Mouse (Mus musculus) embryonic facial prominence, embryonic 12.5 days (tissue): ENCODE measurements around the gene Fsd1. TPM values are rescaled to one million over a fixed set of nuclear protein-coding genes. Genes with fewer than 3 reads are reported as not detected.
A peak's percentile ranks its signal among the peaks of the same experiment; 100 is the strongest.

ENCODE experiments used
- ATAC-seq: fragments of 200-750 bp; cut with Nextera tagmentation; 2 replicates; pipeline ENCODE4 v1.8.0; 2017; ENCODE audit not compliant: insufficient number of reproducible peaks, insufficient read depth, low FRiP score, low TSS enrichment
- H3K27ac ChIP-seq: fragments of 300-500 bp; sonication (generic); 2 replicates; pipeline ENCODE4 v1.5.1; 2016; ENCODE audit warnings: mild to moderate bottlenecking
- H3K27me3 ChIP-seq: fragments of 300-500 bp; sonication (generic); 2 replicates; pipeline ENCODE4 v1.6.1; 2016; ENCODE audit warnings: mild to moderate bottlenecking, moderate library complexity
- H3K36me3 ChIP-seq: fragments of 300-500 bp; sonication (generic); 2 replicates; pipeline ENCODE4 v1.6.1; 2016; ENCODE audit warnings: mild to moderate bottlenecking
- H3K4me1 ChIP-seq: fragments of 300-500 bp; sonication (generic); 2 replicates; pipeline ENCODE4 v1.6.1; 2016
- H3K4me2 ChIP-seq: fragments of 300-500 bp; sonication (generic); replicated peaks from 2 replicates; pipeline ENCODE4 v1.6.1; 2016; ENCODE audit warnings: mild to moderate bottlenecking, moderate library complexity
- H3K4me3 ChIP-seq: fragments of 300-500 bp; sonication (generic); 2 replicates; pipeline ENCODE4 v1.5.1; 2016; ENCODE audit warnings: mild to moderate bottlenecking
- H3K9ac ChIP-seq: fragments of 300-500 bp; sonication (generic); 2 replicates; pipeline ENCODE4 v1.6.1; 2016; ENCODE audit warnings: mild to moderate bottlenecking, moderate library complexity
- H3K9me3 ChIP-seq: fragments of 300-500 bp; sonication (generic); 2 replicates; pipeline ENCODE4 v1.6.1; 2016; ENCODE audit warnings: mild to moderate bottlenecking, moderate library complexity
- WGBS: fragments of 180-500 bp; shearing (Covaris S2); methylation state at CpG from one replicate; pipeline ENCODE4 v1.1.7; 2016; 5-methylcytosine and 5-hydroxymethylcytosine counted together
- polyA plus RNA-seq: library from polyadenylated mRNA; unstranded; fragments of >200 nt; fragmentation: Nextera tagmentation; extraction: Ambion mirVana; gene quantifications from 2 replicates; pipeline ENCODE4 v1.2.1, GENCODE M21; 2016

Gene Fsd1
- polyA plus RNA-seq, 1 experiment from 2014 or later = 52.0 TPM

DNA sequence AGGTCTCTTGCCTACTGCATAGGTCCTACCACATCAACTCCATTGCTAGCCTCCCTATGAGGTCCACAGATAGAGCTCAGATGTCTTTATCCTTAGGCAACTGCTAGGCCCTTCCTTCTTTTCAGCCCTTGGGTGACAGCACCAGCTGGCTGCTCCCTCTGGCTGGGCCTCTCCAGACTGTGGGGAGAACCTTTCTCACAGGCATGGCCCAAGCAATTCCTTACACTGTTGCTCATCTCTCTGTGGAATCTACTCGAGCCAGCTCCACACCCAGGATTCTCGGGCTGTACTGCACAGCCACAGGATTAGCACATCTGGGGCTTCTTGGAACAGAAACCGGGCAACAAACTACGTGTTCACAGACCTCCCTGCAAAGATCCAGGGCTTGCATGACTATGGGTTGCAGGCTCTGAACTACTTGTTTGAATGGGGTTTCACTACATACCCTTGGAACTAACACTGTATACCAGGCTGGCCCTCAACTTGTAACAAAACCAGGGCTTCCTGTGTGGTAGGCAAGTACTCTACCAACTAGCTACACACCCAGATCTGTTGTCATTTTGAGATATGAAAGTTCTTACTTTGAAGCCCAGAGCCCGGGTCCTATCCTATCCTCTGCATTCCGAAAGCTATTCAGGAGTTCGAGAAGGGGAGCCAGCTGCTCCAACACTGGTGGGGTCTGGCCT is 47.9 kb downstream of the Fsd1 start:
- 85% methylated on average over 7 of the region's 7 CpGs for WGBS
- Histone ChIP-seq H3K27me3 (no peaks in the 10 kb centered on the region), H3K9me3 (no peaks in the 10 kb centered on the region), H3K4me3 (0 out of 2 replicates have a peak overlapping the region, but pooled peaks have one; percentile 8), H3K4me2 (no peak overlapping the region), H3K9ac (peak overlapping the region; percentile 90; the same call in 1 of the 2 replicates), H3K4me1 (peaks cover 25% of the 10 kb centered on the region), H3K27ac (no peak overlapping the region), H3K36me3 (peaks cover 26% of the 10 kb centered on the region)
- ATAC-seq = no peak

GRCm38 (mm10) chr17:56034726-56035100 is 48.4 kb downstream of the Fsd1 start:
- Histone ChIP-seq H3K4me3 (0 out of 2 replicates have a peak overlapping the region, but pooled peaks have one; percentile 8), H3K4me1 (peaks cover 25% of the 10 kb centered on the region), H3K36me3 (peaks cover 21% of the 10 kb centered on the region), H3K27ac (no peak overlapping the region), H3K27me3 (no peaks in the 10 kb centered on the region), H3K9me3 (no peaks in the 10 kb centered on the region), H3K9ac (peak overlapping the region; percentile 90), H3K4me2 (peak overlapping the region; percentile 55)
- 92% methylated on average over 6 of the region's 6 CpGs for WGBS
- no peak for ATAC-seq

DNA sequence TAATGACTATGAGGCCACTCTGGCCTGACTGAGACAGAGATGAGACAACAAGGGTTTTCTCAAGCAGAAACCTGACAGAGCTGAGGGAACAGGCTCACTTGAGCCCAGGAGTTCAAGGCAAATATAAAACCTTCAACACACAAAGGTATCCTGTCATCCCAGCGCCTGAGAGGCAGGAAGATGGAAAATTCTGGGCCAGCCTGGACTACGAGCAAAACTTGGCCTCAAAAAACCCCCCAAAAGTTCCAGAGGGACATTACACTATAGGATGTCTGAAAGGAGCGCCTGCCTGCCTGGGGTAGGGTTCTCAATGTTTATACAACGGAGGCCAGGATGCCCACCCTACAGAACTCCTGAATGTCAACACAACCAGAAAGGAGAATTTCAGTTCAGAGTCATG is 48.9 kb downstream of the Fsd1 start:
- H3K27ac ChIP-seq = no peak overlapping the region
- ATAC-seq = no peak
- peaks cover 25% of the 10 kb centered on the region for H3K4me1 ChIP-seq
- peaks cover 16% of the 10 kb centered on the region for H3K36me3 ChIP-seq
- H3K9me3 ChIP-seq = no peaks in the 10 kb centered on the region
- H3K9ac ChIP-seq = peak overlapping the region; percentile 90
- H3K27me3 ChIP-seq = no peaks in the 10 kb centered on the region
- peak overlapping the region; percentile 80 for H3K4me3 ChIP-seq
- H3K4me2 ChIP-seq = peak overlapping the region; percentile 55
- WGBS = 77% methylated on average over 4 of the region's 4 CpGs

GRCm38 (mm10) chr17:56036176-56036900 is 50.0 kb downstream of the Fsd1 start, which contains the start of gene Sh3gl1:
Sh3gl1 (minus strand) TSS chr17:56036635.
- Histone ChIP-seq H3K27me3 (no peaks in the 10 kb centered on the region), H3K4me2 (peak within 1 kb of the TSS; percentile 55), H3K36me3 (peaks cover 15% of the 10 kb centered on the region), H3K27ac (peak within 1 kb of the TSS; percentile 89), H3K9me3 (no peaks in the 10 kb centered on the region), H3K4me1 (peaks cover 29% of the 10 kb centered on the region), H3K9ac (peak within 1 kb of the TSS; percentile 90), H3K4me3 (peak within 1 kb of the TSS; percentile 80)
- ATAC-seq = peak; percentile 78
- WGBS = under 1% methylated on average over 74 of the region's 74 CpGs

- H3K4me2 ChIP-seq = peak overlapping the region; percentile 55
- no peaks in the 10 kb centered on the region for H3K9me3 ChIP-seq
- 34% methylated on average over 13 of the region's 13 CpGs for WGBS
- H3K4me3 ChIP-seq = peak overlapping the region; percentile 80; the same call in 1 of the 2 replicates
- ATAC-seq = no peak
- H3K36me3 ChIP-seq = peaks cover 14% of the 10 kb centered on the region
- H3K4me1 ChIP-seq = peaks cover 35% of the 10 kb centered on the region
- H3K9ac ChIP-seq = peak overlapping the region; percentile 90; the same call in 1 of the 2 replicates
- no peaks in the 10 kb centered on the region for H3K27me3 ChIP-seq
- no peak overlapping the region for H3K27ac ChIP-seq
Measured at GRCm38 (mm10) chr17:56036901-56037287, 50.6 kb downstream of the Fsd1 start.

GRCm38 (mm10) chr17:56038583-56039261 is 52.4 kb downstream of the Fsd1 start:
- 89% methylated on average over 8 of the region's 8 CpGs for WGBS
- Histone ChIP-seq H3K9ac (no peak overlapping the region), H3K4me2 (no peak overlapping the region), H3K4me1 (peaks cover 32% of the 10 kb centered on the region), H3K36me3 (peaks cover 12% of the 10 kb centered on the region), H3K27ac (no peak overlapping the region), H3K27me3 (no peaks in the 10 kb centered on the region), H3K9me3 (no peaks in the 10 kb centered on the region), H3K4me3 (no peak overlapping the region)
- ATAC-seq = no peak

- no peaks in the 10 kb centered on the region for H3K27me3 ChIP-seq
- no peak overlapping the region for H3K9ac ChIP-seq
- ATAC-seq = no peak
- no peak overlapping the region for H3K4me3 ChIP-seq
- WGBS = 77% methylated on average over 4 of the region's 4 CpGs
- peaks cover 27% of the 10 kb centered on the region for H3K4me1 ChIP-seq
- no peaks in the 10 kb centered on the region for H3K9me3 ChIP-seq
- H3K27ac ChIP-seq = no peak overlapping the region
- H3K4me2 ChIP-seq = peak overlapping the region; percentile 73
- H3K36me3 ChIP-seq = peaks cover 14% of the 10 kb centered on the region
Measured at GRCm38 (mm10) chr17:56039345-56039744, 53.0 kb downstream of the Fsd1 start.

GRCm38 (mm10) chr17:56040030-56040856 is 53.9 kb downstream of the Fsd1 start, which contains the start of gene Chaf1a:
Chaf1a (plus strand) TSS chr17:56040439.
- H3K4me1 ChIP-seq = peaks cover 18% of the 10 kb centered on the region
- peak within 1 kb of the TSS; percentile 73 for H3K4me2 ChIP-seq
- under 1% methylated on average over 68 of the region's 68 CpGs for WGBS
- peak within 1 kb of the TSS; percentile 83 for H3K4me3 ChIP-seq
- no peaks in the 10 kb centered on the region for H3K9me3 ChIP-seq
- H3K27me3 ChIP-seq = no peaks in the 10 kb centered on the region
- peak within 1 kb of the TSS; percentile 83 for H3K9ac ChIP-seq
- H3K36me3 ChIP-seq = peaks cover 20% of the 10 kb centered on the region
- ATAC-seq = peak; percentile 83
- peak within 1 kb of the TSS; percentile 84 for H3K27ac ChIP-seq

DNA sequence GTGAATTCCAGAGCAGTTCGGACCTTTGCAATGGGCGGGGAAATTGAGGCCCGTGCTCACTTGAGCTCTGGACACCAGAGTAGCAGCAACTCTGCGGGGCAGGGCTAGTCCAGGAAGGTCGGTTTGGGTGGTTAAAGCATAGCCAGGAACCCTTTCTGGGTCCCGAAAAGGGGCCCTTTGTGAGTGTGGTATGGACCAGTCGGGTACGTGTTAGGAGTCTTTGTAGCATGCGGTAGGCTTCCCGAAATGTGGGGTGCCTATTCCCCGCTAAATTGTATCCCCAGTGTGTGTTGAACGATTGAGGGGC is 54.5 kb downstream of the Fsd1 start:
- Histone ChIP-seq H3K27ac (peak overlapping the region; percentile 84), H3K9me3 (no peaks in the 10 kb centered on the region), H3K9ac (peak overlapping the region; percentile 83), H3K4me2 (peak overlapping the region; percentile 73), H3K4me1 (peaks cover 14% of the 10 kb centered on the region), H3K36me3 (peaks cover 25% of the 10 kb centered on the region), H3K4me3 (peak overlapping the region; percentile 83), H3K27me3 (no peaks in the 10 kb centered on the region)
- WGBS = 1% methylated on average over 12 of the region's 12 CpGs
- no peak for ATAC-seq
